In the genomic region with DNA sequence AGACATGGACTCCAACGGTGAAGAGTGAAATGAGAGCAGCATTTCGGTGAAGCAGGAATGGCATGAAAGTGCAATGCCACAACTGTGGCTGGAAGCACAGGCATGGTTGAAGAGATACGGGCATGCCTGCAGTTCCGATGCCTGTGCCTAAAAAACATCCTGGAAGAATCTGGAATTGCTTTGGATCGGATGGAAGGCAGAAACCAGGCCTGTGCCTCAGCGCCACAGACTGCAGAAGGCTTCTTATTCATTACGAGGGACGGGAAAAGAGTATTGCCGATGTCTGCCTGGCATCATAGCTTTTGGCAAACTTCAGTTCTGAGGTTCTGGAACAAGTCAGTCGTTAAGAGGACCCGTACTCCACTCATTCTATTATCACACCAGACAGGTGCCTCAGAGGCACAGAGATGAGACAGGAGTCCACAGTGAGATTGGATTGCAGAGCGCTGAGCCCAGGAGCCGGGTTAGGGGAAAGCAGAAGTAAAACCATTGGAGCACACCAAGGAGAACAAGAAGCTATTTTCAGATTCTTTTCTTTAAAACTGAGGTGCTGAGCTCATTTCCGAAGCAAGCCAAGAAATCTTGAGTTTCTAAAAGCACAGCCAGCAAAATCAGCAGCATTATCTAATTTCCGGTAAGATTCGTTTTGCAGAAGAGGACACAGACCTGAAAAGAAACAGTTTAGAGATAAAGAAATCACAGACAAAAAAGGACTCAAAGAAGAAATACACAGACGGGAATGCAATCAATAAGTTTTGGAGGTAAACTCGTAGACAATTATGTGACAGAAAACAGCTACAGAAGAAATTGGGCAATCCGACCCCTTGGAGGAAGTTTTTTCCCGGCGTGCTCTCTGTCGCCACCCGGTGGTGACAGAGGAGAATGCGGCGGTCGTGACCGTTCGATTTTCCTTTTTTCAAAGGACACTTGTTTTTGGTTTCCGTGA, we compare ENCODE assay signal across 8 mouse cellular contexts. TPM values are rescaled to one million over a fixed set of nuclear protein-coding genes. Genes with fewer than 3 reads are reported as not detected.
A peak's percentile ranks its signal among the peaks of the same experiment; 100 is the strongest.
DNase-seq lines count a peak whose midpoint lies in the region; ATAC-seq and TF ChIP-seq lines count a peak whose summit lies in the region.
"Not testable (repeated sequence)": the region's sequence is repeated elsewhere in the genome, so short reads cannot be mapped to it uniquely, and the experiment has no call there.

No protein-coding gene starts in this region.

- not testable (repeated sequence) for H3K9ac ChIP-seq in forebrain, embryonic 15.5 days (replicated peaks); heart, postnatal 0 days (replicated peaks; ENCODE audit: low read depth, low read length); neural tube, embryonic 15.5 days (replicated peaks)

- peak; percentile 5 for DNase-seq in ES-CJ7 (ENCODE audit: low read depth, low spot score)
- DNase-seq in cerebellum, adult 8-10 months, result peak; percentile 73
- DNase-seq in heart, postnatal 0 days (ENCODE audit: low spot score), result peak; percentile 70
- peak; percentile 87 to 88 for DNase-seq in kidney, postnatal 4 days
- peak; percentile 86 for DNase-seq in lung, adult 2 months
- peak; percentile 88 for DNase-seq in thymus, adult 2 months

- peak overlapping the region; percentile 32 for H3K4me2 ChIP-seq in forebrain, embryonic 15.5 days (replicated peaks)
- peak overlapping the region; percentile 38 for H3K4me2 ChIP-seq in heart, postnatal 0 days (ENCODE audit: low read depth, low read length)
- H3K4me2 ChIP-seq in neural tube, embryonic 15.5 days, result peak overlapping the region; percentile 41

- H3K9me3 ChIP-seq in forebrain, embryonic 15.5 days, result peaks cover 17% of the 10 kb centered on the region
- H3K9me3 ChIP-seq in heart, postnatal 0 days (replicated peaks; ENCODE audit: control insufficient read depth, low read length), result not testable (repeated sequence)
- peaks cover 35% of the 10 kb centered on the region for H3K9me3 ChIP-seq in neural tube, embryonic 15.5 days (replicated peaks)

- not testable (repeated sequence) for TF ChIP-seq POLR2A in lung, adult 2 months (IDR thresholded peaks at IDR 0.05; ENCODE audit: borderline replicate concordance, extremely low read depth, low read depth, low read length); thymus, adult 2 months (IDR thresholded peaks at IDR 0.05; ENCODE audit: control insufficient read depth, extremely low read depth, insufficient read depth, low read length, poor library complexity)

- H3K4me1 ChIP-seq in forebrain, embryonic 15.5 days; heart, postnatal 0 days (ENCODE audit: control insufficient read depth, insufficient read depth); lung, adult 2 months (ENCODE audit: control insufficient read depth, insufficient read depth, low read length); neural tube, embryonic 15.5 days; thymus, adult 2 months (replicated peaks; ENCODE audit: control insufficient read depth, insufficient read depth, low read length): not testable (repeated sequence)

- WGBS in forebrain, embryonic 15.5 days, result 64% methylated on average over 29 of the region's 29 CpGs
- 48% methylated on average over 29 of the region's 29 CpGs for WGBS in heart, postnatal 0 days
- 45% methylated on average over 29 of the region's 29 CpGs for WGBS in lung, adult 2 months
- 64% methylated on average over 29 of the region's 29 CpGs for WGBS in neural tube, embryonic 15.5 days
- 61% methylated on average over 29 of the region's 29 CpGs for WGBS in thymus, adult 2 months

- peaks cover 39% of the 10 kb centered on the region for H3K36me3 ChIP-seq in forebrain, embryonic 15.5 days
- H3K36me3 ChIP-seq in heart, postnatal 0 days (replicated peaks; ENCODE audit: control insufficient read depth, insufficient read depth, low read length); thymus, adult 2 months (ENCODE audit: control insufficient read depth, insufficient read depth, low read length): not testable (repeated sequence)
- H3K36me3 ChIP-seq in neural tube, embryonic 15.5 days, result peaks cover 39% of the 10 kb centered on the region

- not testable (repeated sequence) for TF ChIP-seq CTCF in heart, postnatal 0 days (IDR thresholded peaks at IDR 0.05; ENCODE audit: low read depth); lung, adult 2 months (IDR thresholded peaks at IDR 0.05; ENCODE audit: insufficient read depth, low read length); thymus, adult 2 months (IDR thresholded peaks at IDR 0.05; ENCODE audit: borderline replicate concordance, control insufficient read depth, extremely low read depth, insufficient read depth, low read length, poor library complexity)

- H3K4me3 ChIP-seq in forebrain, embryonic 15.5 days, result peak overlapping the region; percentile 23
- H3K4me3 ChIP-seq in heart, postnatal 0 days (ENCODE audit: low read depth, low read length), result peak overlapping the region; percentile 29
- H3K4me3 ChIP-seq in lung, adult 2 months (replicated peaks; ENCODE audit: extremely low read depth, low read depth, low read length), result peak overlapping the region; percentile 19
- peak overlapping the region; percentile 17 for H3K4me3 ChIP-seq in neural tube, embryonic 15.5 days (replicated peaks)
- H3K4me3 ChIP-seq in thymus, adult 2 months (ENCODE audit: control insufficient read depth, insufficient read depth, low read length), result not testable (repeated sequence)

- not testable (repeated sequence) for TF ChIP-seq EP300 in heart, postnatal 0 days (IDR thresholded peaks at IDR 0.05; ENCODE audit: low read depth)

- ATAC-seq in forebrain, embryonic 15.5 days (replicated peaks); heart, postnatal 0 days (ENCODE audit: insufficient read depth, low read depth); neural tube, embryonic 15.5 days (ENCODE audit: low FRiP score): not testable (repeated sequence)

- not testable (repeated sequence) for H3K27me3 ChIP-seq in forebrain, embryonic 15.5 days; neural tube, embryonic 15.5 days (replicated peaks); thymus, adult 2 months (ENCODE audit: control insufficient read depth, insufficient read depth, low read length)
- H3K27me3 ChIP-seq in heart, postnatal 0 days (ENCODE audit: control insufficient read depth, insufficient read depth, low read length), result peaks cover 31% of the 10 kb centered on the region; the same call in 1 of the 2 replicates

- peak overlapping the region; percentile 3 for H3K27ac ChIP-seq in forebrain, embryonic 15.5 days (replicated peaks)
- H3K27ac ChIP-seq in heart, postnatal 0 days (ENCODE audit: low read depth), result peak overlapping the region; percentile 59
- H3K27ac ChIP-seq in neural tube, embryonic 15.5 days (replicated peaks); thymus, adult 2 months (ENCODE audit: control insufficient read depth, insufficient read depth, low read length): not testable (repeated sequence)

RNA-seq across cellular contexts. Expression of a gene that starts 30.8 kb away (rescaled TPM):
- polyA plus RNA-seq in forebrain, embryonic 15.5 days (2015; fragmentation: Nextera tagmentation; extraction: Ambion mirVana), result 189 and 242 TPM in 2 replicates
- 0.88 and 16.5 TPM in 2 replicates for total RNA-seq in heart, postnatal 0 days (2014; rRNA removed; ENCODE audit: low replicate concordance)
- 32.6 and 63.9 TPM in 2 replicates for polyA plus RNA-seq in heart, postnatal 0 days (2015; fragmentation: Nextera tagmentation; extraction: Ambion mirVana)
- 528 and 535 TPM in 2 replicates for polyA plus RNA-seq in lung, adult 2 months (2012; rRNA removed)
- 134 and 143 TPM in 2 replicates for polyA plus RNA-seq in neural tube, embryonic 15.5 days (2015; fragmentation: Nextera tagmentation; extraction: Ambion mirVana)
- polyA plus RNA-seq in thymus, adult 2 months (2012; rRNA removed), result 1,607 and 1,995 TPM in 2 replicates

Comparison
In these comparisons a context has a peak if more than half of its experiments do, and no peak if none do; other contexts are left out.
1. DNase-seq: peak in every context shown above with its lines; median percentile 88 in thymus, adult 2 months; 88 in kidney, postnatal 4 days; 86 in lung, adult 2 months; 73 in cerebellum, adult 8-10 months; 70 in heart, postnatal 0 days; 5 in ES-CJ7.